Mouse (Mus musculus) intestine, embryonic 16.5 days (tissue): Measurements from ENCODE around the gene Atp6v1c2. TPM values are rescaled to one million over a fixed set of nuclear protein-coding genes. Genes with fewer than 3 reads are reported as not detected.

Experiments used
- ATAC-seq: fragments of 200-750 bp; cut with Nextera tagmentation; 2 replicates; pipeline ENCODE4 v1.8.0; 2017; ENCODE audit warnings: moderate TSS enrichment, moderate library complexity
- H3K27ac ChIP-seq: fragments of 300-500 bp; sonication (generic); 2 replicates; pipeline ENCODE4 v1.5.1; 2014; ENCODE audit warnings: mild to moderate bottlenecking, low read length
- H3K27me3 ChIP-seq: fragments of 300-500 bp; sonication (generic); replicated peaks from 2 replicates; pipeline ENCODE4 v1.6.1; 2014; ENCODE audit warnings: low read length, control low read depth, mixed read lengths; ENCODE audit not compliant: control insufficient read depth, insufficient read depth
- H3K36me3 ChIP-seq: fragments of 300-500 bp; sonication (generic); 2 replicates; pipeline ENCODE4 v1.6.1; 2014; ENCODE audit warnings: low read length, control low read depth; ENCODE audit not compliant: control insufficient read depth, insufficient read depth
- H3K4me1 ChIP-seq: fragments of 300-500 bp; sonication (generic); 2 replicates; pipeline ENCODE4 v1.6.1; 2014; ENCODE audit warnings: low read length, control low read depth, mixed read lengths; ENCODE audit not compliant: control insufficient read depth, insufficient read depth
- H3K4me2 ChIP-seq: fragments of 300-500 bp; sonication (generic); 2 replicates; pipeline ENCODE4 v1.6.1; 2014; ENCODE audit warnings: low read depth, low read length, control low read depth
- H3K4me3 ChIP-seq: fragments of 300-500 bp; sonication (generic); 2 replicates; pipeline ENCODE4 v1.5.1; 2014; ENCODE audit warnings: mild to moderate bottlenecking, low read length
- H3K9ac ChIP-seq: fragments of 300-500 bp; sonication (generic); 2 replicates; pipeline ENCODE4 v1.6.1; 2014; ENCODE audit warnings: low read depth, low read length
- H3K9me3 ChIP-seq: fragments of 300-500 bp; sonication (generic); 2 replicates; pipeline ENCODE4 v1.6.1; 2016; ENCODE audit warnings: low read length, control low read depth; ENCODE audit not compliant: control insufficient read depth
- WGBS: fragments of 180-500 bp; shearing (Covaris S2); extraction: QIAGEN DNeasy Blood & Tissue Kit; methylation state at CpG from one replicate; pipeline ENCODE4 v1.1.7; 2014; 5-methylcytosine and 5-hydroxymethylcytosine counted together
- polyA plus RNA-seq: library from polyadenylated mRNA; unstranded; fragments of >200 nt; fragmentation: Nextera tagmentation; extraction: Ambion mirVana; gene quantifications from 2 replicates; pipeline ENCODE4 v1.2.1, GENCODE M21; 2015

Atp6v1c2 gene
- polyA plus RNA-seq, 1 experiment from 2014 or later = 0.18 TPM

DNA sequence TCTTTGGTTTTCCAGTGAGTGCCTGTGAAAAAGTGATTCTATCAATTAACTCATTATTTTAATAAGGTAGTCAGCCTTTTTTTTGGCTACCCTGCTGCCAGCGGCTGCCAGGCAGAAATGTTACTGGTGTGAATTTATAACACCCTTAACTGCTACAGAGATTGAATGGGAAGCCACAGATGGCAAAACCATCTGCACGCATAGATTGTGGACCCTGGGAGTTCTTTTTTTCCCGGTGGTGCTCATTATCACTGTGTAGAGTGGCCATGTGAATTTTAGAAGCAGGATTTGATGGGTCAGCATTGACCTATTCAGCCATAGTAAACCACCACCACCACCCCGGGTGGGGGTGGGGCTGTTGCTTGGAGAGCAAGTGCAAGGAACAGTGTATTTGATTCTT lies 61.8 kb downstream of the Atp6v1c2 start:
- peak overlapping the region; percentile 87 for H3K4me3 ChIP-seq
- H3K36me3 ChIP-seq = peaks cover 14% of the 10 kb centered on the region
- no peaks in the 10 kb centered on the region for H3K27me3 ChIP-seq
- no peak for ATAC-seq
- no peaks in the 10 kb centered on the region for H3K9me3 ChIP-seq
- H3K27ac ChIP-seq = no peak overlapping the region
- peak overlapping the region; percentile 77 for H3K4me2 ChIP-seq
- WGBS = 16% methylated on average over 4 of the region's 4 CpGs
- peak overlapping the region; percentile 90 for H3K9ac ChIP-seq
- peaks cover 15% of the 10 kb centered on the region for H3K4me1 ChIP-seq

DNA sequence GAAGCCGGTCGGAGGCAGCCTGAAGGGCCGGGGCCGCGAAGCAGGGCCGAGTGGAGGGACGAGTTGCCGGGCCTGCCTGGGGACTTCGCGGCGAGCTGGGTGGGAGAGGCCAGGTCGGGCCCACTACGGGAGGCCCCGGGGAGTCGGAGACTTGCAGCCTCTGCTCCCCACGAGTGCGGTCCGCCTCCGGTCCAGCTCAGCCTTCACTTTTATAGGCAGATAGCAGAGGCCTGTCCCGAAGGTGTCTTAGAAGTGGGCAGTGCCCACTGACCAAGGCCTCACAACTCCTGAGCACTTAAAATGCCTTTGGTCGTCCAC lies 62.5 kb downstream of the Atp6v1c2 start:
- Histone ChIP-seq H3K4me3 (peak overlapping the region; percentile 87), H3K27me3 (no peaks in the 10 kb centered on the region), H3K4me1 (peaks cover 15% of the 10 kb centered on the region), H3K36me3 (peaks cover 10% of the 10 kb centered on the region), H3K27ac (peak overlapping the region; percentile 67), H3K9me3 (no peaks in the 10 kb centered on the region), H3K4me2 (peak overlapping the region; percentile 77), H3K9ac (peak overlapping the region; percentile 90)
- peak; percentile 82 for ATAC-seq
- 0% methylated on average over 20 of the region's 21 CpGs for WGBS

DNA sequence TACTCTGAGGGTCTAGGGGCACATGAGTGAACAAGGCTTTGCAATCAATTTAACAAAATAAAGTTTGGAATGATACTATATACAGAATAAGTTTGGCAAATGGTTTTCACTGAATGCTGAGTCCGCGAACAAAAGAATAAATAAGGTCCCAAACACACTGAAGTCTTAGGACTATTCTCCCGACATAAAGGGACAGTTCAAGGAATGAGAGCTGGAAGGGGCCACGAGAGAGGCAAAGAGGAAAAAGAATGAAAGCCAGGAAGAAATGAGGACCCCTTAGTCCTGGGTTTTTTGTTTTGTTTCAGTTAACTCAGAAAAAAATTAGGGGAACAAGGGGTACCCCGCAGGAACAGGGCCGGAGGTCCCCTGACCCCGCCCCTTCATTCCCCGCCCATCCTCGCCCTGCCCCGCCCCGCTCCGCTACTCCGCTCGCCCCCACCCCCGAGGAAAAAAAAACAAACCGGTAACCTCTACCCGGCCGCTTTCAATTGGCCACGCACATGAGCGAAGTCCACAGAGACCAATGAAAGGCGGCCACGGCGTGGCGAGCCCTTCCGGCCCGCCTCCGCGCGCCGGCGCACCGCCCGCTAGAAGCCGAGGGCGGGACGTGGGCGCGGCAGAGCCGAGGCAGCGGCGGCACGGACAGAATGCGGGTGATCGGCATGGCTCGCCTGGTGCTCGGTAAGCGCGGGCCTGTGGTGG lies 63.0 kb downstream of the Atp6v1c2 start, which contains the start of gene Pdia6:
TSS of gene Pdia6 (plus strand) at position 575 of the 702 bp plus-strand sequence.
- peaks cover 6% of the 10 kb centered on the region for H3K36me3 ChIP-seq
- peak within 1 kb of the TSS; percentile 67 for H3K27ac ChIP-seq
- H3K4me1 ChIP-seq = peaks cover 15% of the 10 kb centered on the region
- peak within 1 kb of the TSS; percentile 87 for H3K4me3 ChIP-seq
- H3K9me3 ChIP-seq = no peaks in the 10 kb centered on the region
- ATAC-seq = peak; percentile 100
- WGBS = under 1% methylated on average over 48 of the region's 48 CpGs
- peak within 1 kb of the TSS; percentile 77 for H3K4me2 ChIP-seq
- H3K27me3 ChIP-seq = no peaks in the 10 kb centered on the region
- H3K9ac ChIP-seq = peak within 1 kb of the TSS; percentile 90

DNA sequence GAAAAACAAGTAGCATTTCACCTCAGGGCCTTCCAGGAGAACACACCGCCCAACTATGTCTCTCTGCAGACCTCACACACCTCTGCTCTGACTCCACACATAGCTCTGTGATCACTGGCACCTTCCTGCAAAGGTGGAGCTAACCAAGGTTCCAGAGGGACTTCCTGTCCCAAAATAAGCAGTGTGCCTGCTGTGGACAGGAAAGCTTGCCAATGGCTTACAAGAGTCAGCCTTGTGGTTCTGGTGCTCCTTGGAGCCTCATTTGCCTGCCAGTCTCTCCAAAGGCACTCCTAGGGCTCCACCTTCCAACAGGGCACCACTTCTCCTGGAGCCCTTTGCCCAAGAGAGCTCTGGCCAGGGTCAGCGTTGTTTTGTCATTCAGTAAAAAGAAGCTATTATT lies 64.3 kb downstream of the Atp6v1c2 start:
- Histone ChIP-seq H3K9ac (no peak overlapping the region), H3K27me3 (no peaks in the 10 kb centered on the region), H3K36me3 (no peaks in the 10 kb centered on the region), H3K4me1 (peaks cover 15% of the 10 kb centered on the region), H3K27ac (no peak overlapping the region), H3K9me3 (no peaks in the 10 kb centered on the region), H3K4me3 (no peak overlapping the region), H3K4me2 (no peak overlapping the region)
- 80% methylated on average over 2 of the region's 2 CpGs for WGBS
- no peak for ATAC-seq

DNA sequence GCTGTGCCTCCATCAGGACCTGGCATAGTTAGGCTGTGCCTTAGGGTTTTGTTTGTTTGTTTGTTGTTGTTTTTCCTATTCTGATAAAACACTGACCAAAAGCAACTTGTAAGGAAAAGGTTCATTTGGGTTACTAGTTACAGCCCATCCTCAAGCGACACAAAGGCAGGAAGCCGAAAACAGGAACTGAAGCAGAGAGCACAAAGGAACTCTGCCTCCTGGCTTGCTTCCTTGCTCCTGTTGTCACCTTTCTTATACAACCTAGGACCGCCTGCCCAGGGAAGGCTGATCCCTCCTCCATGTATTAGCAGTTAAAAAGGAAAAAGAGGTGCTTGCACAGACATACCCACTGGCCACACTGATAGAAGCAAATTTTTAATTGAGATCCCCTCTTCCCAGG lies 65.3 kb downstream of the Atp6v1c2 start:
- H3K36me3 ChIP-seq = no peaks in the 10 kb centered on the region
- 80% methylated on average over 3 of the region's 3 CpGs for WGBS
- no peaks in the 10 kb centered on the region for H3K27me3 ChIP-seq
- H3K4me1 ChIP-seq = peaks cover 12% of the 10 kb centered on the region
- ATAC-seq = no peak
- H3K4me3 ChIP-seq = no peak overlapping the region
- no peak overlapping the region for H3K27ac ChIP-seq
- H3K4me2 ChIP-seq = no peak overlapping the region
- H3K9ac ChIP-seq = no peak overlapping the region
- H3K9me3 ChIP-seq = no peaks in the 10 kb centered on the region

DNA sequence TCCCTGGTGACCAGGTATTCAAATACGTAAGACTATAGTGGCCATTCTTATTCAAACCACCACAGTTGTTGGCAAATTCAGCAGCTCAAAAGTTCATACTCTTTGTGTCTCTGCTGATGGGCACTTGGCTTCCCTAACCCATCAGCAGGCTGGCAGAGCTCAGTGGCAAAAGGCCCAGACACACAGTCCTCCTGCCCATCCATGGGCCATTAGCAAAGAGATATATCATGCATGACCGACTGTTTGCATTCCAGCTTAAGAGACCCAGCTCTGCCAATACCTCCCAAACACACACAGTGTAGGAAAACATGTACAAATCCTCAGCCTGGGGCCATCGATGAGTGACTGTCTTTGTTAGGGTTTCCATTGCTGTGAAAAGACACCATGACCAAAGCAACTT lies 68.2 kb downstream of the Atp6v1c2 start:
- Histone ChIP-seq H3K4me2 (no peak overlapping the region), H3K36me3 (no peaks in the 10 kb centered on the region), H3K27ac (no peak overlapping the region), H3K27me3 (no peaks in the 10 kb centered on the region), H3K9ac (no peak overlapping the region), H3K9me3 (no peaks in the 10 kb centered on the region), H3K4me3 (no peak overlapping the region), H3K4me1 (no peaks in the 10 kb centered on the region)
- 87% methylated on average over 3 of the region's 3 CpGs for WGBS
- ATAC-seq = no peak

DNA sequence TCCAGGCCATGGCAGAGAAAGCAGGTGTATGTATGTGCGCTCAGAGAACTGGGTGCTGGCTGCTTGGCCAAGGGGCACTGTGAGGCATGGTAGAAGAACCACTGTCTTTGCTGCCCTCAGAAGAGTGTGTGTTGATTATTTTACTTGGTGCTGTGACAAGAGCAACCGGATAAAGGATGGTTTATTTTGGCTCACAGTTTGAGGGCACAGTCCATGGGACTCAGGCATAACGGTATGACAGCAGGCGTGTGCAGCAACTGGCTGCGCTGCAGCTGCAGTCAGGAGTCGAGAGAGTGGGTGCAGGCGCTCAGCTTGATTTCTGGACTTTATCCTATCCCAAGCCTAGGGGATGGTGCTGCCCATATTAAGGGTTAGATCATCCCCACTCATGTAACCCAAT lies 70.7 kb downstream of the Atp6v1c2 start:
- H3K4me2 ChIP-seq = no peak overlapping the region
- no peak for ATAC-seq
- no peak overlapping the region for H3K4me3 ChIP-seq
- WGBS = 89% methylated on average over 7 of the region's 7 CpGs
- no peak overlapping the region for H3K27ac ChIP-seq
- H3K9ac ChIP-seq = no peak overlapping the region
- H3K9me3 ChIP-seq = no peaks in the 10 kb centered on the region
- H3K36me3 ChIP-seq = no peaks in the 10 kb centered on the region
- no peaks in the 10 kb centered on the region; the same call in 1 of the 2 replicates for H3K27me3 ChIP-seq
- H3K4me1 ChIP-seq = no peaks in the 10 kb centered on the region

DNA sequence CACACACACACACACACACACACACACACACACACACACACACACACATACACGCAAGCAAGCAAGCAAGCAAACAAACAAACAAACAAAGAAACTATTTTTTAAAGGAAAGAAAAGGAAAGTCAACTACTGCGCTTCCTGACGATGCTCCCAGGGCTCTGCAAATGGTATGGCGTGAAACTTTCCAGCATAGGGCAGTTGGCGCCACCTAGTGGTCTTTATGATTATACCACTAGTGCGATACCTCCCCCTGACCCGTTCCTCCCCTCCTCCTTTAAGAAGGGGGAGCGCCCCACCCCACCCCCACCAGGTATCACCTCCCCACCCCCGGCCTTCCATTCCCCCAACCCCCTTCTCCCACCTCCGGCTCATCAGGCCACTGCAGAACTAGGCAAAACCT lies 72.3 kb downstream of the Atp6v1c2 start:
- ATAC-seq = no peak
- H3K4me2 ChIP-seq = no peak overlapping the region
- no peak overlapping the region for H3K9ac ChIP-seq
- 4% methylated on average over 10 of the region's 10 CpGs for WGBS
- no peak overlapping the region for H3K27ac ChIP-seq
- no peaks in the 10 kb centered on the region for H3K36me3 ChIP-seq
- no peaks in the 10 kb centered on the region for H3K9me3 ChIP-seq
- H3K27me3 ChIP-seq = no peaks in the 10 kb centered on the region; the same call in 1 of the 2 replicates
- no peaks in the 10 kb centered on the region for H3K4me1 ChIP-seq
- no peak overlapping the region for H3K4me3 ChIP-seq

DNA sequence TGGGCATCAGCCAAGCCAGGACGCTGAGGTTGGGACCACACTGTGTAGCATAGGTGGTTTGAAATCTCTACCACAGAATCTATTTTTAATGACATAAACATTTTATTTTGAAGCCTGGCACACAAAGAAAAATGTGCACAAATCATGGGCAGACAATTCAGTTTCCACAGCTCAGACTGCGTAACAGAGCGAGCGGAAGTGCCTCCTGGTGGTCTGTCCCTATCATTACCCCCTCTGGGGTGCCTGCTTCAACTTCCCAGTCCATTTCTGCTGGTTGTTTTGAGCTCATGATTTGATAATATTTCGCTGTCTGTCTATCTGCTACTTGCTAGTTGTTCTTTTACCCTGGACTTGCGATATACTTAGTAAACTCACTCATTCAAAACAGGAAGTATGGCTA lies 73.6 kb downstream of the Atp6v1c2 start:
- ATAC-seq = no peak

DNA sequence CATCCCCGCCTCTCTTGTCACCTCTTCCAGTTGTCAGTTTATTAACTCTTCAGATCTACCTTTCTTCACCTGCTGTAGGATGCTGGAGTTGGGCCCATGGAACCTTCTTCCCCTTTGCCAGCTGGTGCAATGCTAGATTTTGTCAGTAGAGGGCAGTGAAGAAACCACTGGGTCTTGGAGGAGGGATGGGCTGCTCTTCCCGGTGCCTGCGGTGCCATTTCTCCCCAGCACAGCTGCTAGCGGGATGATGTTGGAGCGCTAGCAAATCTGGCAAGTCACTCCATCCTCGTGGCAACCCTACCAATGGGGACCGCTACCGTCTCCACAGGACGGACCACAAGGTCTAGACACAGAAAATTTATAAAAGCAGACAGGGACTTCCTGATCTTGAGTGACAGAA lies 76.1 kb downstream of the Atp6v1c2 start:
- peak; percentile 26; the same call in 1 of the 2 replicates for ATAC-seq
- Histone ChIP-seq H3K4me3 (no peak overlapping the region), H3K9me3 (no peaks in the 10 kb centered on the region; the same call in 1 of the 2 replicates), H3K36me3 (no peaks in the 10 kb centered on the region), H3K4me2 (no peak overlapping the region), H3K9ac (no peak overlapping the region), H3K4me1 (no peaks in the 10 kb centered on the region), H3K27me3 (no peaks in the 10 kb centered on the region; the same call in 1 of the 2 replicates), H3K27ac (no peak overlapping the region)
- 13% methylated on average over 9 of the region's 9 CpGs for WGBS

More for the DNA sequence above, 73.6 kb downstream of the Atp6v1c2 start:
- Histone ChIP-seq H3K9me3 (no peaks in the 10 kb centered on the region), H3K27ac (no peak overlapping the region), H3K36me3 (no peaks in the 10 kb centered on the region), H3K4me2 (no peak overlapping the region), H3K9ac (no peak overlapping the region), H3K27me3 (no peaks in the 10 kb centered on the region; the same call in 1 of the 2 replicates), H3K4me3 (no peak overlapping the region), H3K4me1 (no peaks in the 10 kb centered on the region)
- WGBS = 82% methylated on average over 6 of the region's 6 CpGs
